Mouse (Mus musculus) neural tube, embryonic 14.5 days (tissue): ENCODE data around the gene Dgcr8. TPM values are rescaled to one million over a fixed set of nuclear protein-coding genes. Genes with fewer than 3 reads are reported as not detected.

Source experiments
- ATAC-seq: fragments of 200-750 bp; cut with Nextera tagmentation; 2 replicates; pipeline ENCODE4 v1.8.0; 2017; ENCODE audit warnings: low read depth, mild to moderate bottlenecking, moderate TSS enrichment, moderate library complexity
- H3K27ac ChIP-seq: fragments of 300-500 bp; sonication (generic); 2 replicates; pipeline ENCODE4 v1.5.1; 2014; ENCODE audit warnings: low read depth, mild to moderate bottlenecking, control low read depth, low read length, moderate library complexity, mixed read lengths
- H3K27me3 ChIP-seq: fragments of 300-500 bp; sonication (generic); 2 replicates; pipeline ENCODE4 v1.6.1; 2014; ENCODE audit warnings: low read length; ENCODE audit not compliant: control insufficient read depth, insufficient read depth
- H3K36me3 ChIP-seq: fragments of 300-500 bp; sonication (generic); 2 replicates; pipeline ENCODE4 v1.6.1; 2014; ENCODE audit warnings: low read length, mixed read lengths; ENCODE audit not compliant: control insufficient read depth, insufficient read depth
- H3K4me1 ChIP-seq: fragments of 300-500 bp; sonication (generic); 2 replicates; pipeline ENCODE4 v1.6.1; 2014; ENCODE audit warnings: low read length; ENCODE audit not compliant: control insufficient read depth, insufficient read depth
- H3K4me2 ChIP-seq: fragments of 300-500 bp; sonication (generic); 2 replicates; pipeline ENCODE4 v1.6.1; 2014; ENCODE audit warnings: mild to moderate bottlenecking, low read depth, low read length, control low read depth
- H3K4me3 ChIP-seq: fragments of 300-500 bp; sonication (generic); 2 replicates; pipeline ENCODE4 v1.5.1; 2014; ENCODE audit warnings: low read depth, low read length, control low read depth, mixed read lengths
- H3K9ac ChIP-seq: fragments of 300-500 bp; sonication (generic); replicated peaks from 2 replicates; pipeline ENCODE4 v1.6.1; 2014; ENCODE audit warnings: low read depth, mild to moderate bottlenecking, control low read depth, low read length, mixed read lengths
- H3K9me3 ChIP-seq: fragments of 300-500 bp; sonication (generic); 2 replicates; pipeline ENCODE4 v1.6.1; 2016; ENCODE audit warnings: low read length; ENCODE audit not compliant: control insufficient read depth
- WGBS: fragments of 180-500 bp; shearing (Covaris S2); extraction: QIAGEN DNeasy Blood & Tissue Kit; methylation state at CpG from one replicate; pipeline ENCODE4 v1.1.7; 2014; 5-methylcytosine and 5-hydroxymethylcytosine counted together
- polyA plus RNA-seq: library from polyadenylated mRNA; unstranded; fragments of >200 nt; fragmentation: Nextera tagmentation; extraction: Ambion mirVana; gene quantifications from 2 replicates; pipeline ENCODE4 v1.2.1, GENCODE M21; 2014

The Dgcr8 gene
- polyA plus RNA-seq, 1 experiment from 2014 or later = 40.8 TPM

DNA sequence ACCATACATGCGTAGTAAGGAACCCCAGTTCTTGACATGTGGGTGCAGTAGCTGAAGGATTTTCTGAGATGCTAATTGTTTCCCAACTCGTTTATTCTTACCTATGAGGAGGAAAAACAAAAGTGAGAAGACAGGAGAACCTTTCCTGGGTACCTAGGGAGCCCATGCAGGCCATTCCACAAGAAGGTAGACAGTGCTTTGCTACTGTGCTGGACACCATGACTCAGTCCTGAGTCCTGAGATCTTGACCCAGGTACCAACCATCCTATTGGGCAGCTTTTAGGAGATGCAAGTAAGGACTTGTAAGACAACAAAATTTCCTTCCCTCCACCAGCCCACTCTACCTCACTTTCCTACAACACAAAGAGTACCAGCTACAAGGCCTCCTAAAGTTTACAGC, 30.8 kb downstream of the Dgcr8 start, which contains the start of gene Gm49776:
TSS of gene Gm49776 (minus strand) at position 101 of the 400 bp plus-strand sequence.
- WGBS = 98% methylated on average over 2 of the region's 2 CpGs
- Histone ChIP-seq H3K4me1 (no peaks in the 10 kb centered on the region), H3K9ac (no peak within 1 kb of the TSS), H3K36me3 (peaks cover 69% of the 10 kb centered on the region), H3K4me2 (no peak within 1 kb of the TSS), H3K27me3 (no peaks in the 10 kb centered on the region), H3K4me3 (no peak within 1 kb of the TSS), H3K9me3 (no peaks in the 10 kb centered on the region), H3K27ac (no peak within 1 kb of the TSS)
- no peak for ATAC-seq

DNA sequence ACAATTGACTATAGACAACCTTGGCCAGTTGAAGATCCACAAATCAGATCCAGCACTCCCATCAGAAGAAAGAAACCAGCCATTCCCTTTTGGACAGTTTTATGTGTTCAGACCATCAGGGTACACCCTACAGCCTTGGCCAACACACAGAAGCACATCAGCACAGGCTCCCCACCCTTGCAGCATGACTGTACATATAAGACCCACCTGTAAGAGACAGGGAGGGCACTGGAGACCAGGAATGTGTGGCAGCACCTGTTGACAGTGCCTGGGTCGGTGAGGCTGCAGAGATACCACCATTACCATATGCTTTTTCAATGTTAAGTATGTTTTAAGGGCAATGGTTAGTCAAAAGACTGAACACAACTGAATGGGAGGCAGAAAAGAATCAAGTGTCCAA, 35.2 kb downstream of the Dgcr8 start:
- Histone ChIP-seq H3K4me2 (no peak overlapping the region), H3K27ac (no peak overlapping the region), H3K4me3 (no peak overlapping the region), H3K4me1 (peaks cover 17% of the 10 kb centered on the region), H3K9me3 (no peaks in the 10 kb centered on the region), H3K9ac (no peak overlapping the region), H3K36me3 (peaks cover 53% of the 10 kb centered on the region), H3K27me3 (no peaks in the 10 kb centered on the region)
- whole genome bisulfite sequencing = 93% methylated on average over 1 of the region's 1 CpGs
- ATAC-seq = no peak

DNA sequence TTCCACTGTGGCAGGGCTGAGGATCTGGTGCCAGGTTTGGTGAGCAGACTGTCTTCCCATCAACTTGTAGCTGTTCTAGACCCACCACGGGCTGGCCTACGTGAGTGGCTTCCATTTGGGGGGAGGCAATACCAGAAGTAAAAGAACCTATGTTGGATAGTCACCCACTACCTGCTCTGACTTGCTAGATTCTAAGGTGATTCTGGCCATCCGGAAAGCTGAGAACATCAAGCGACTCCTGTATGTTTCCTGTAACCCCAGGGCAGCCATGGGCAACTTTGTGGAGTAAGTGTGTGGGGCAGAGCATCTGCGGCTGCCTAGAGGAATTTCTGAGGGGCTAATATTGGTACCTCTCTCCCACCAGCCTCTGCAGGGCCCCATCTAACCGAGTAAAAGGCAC, 36.3 kb downstream of the Dgcr8 start:
- no peak overlapping the region for H3K27ac ChIP-seq
- ATAC-seq = no peak
- H3K4me2 ChIP-seq = no peak overlapping the region
- no peak overlapping the region for H3K4me3 ChIP-seq
- WGBS = 86% methylated on average over 6 of the region's 6 CpGs
- H3K4me1 ChIP-seq = peaks cover 17% of the 10 kb centered on the region
- no peaks in the 10 kb centered on the region for H3K9me3 ChIP-seq
- peaks cover 45% of the 10 kb centered on the region for H3K36me3 ChIP-seq
- H3K27me3 ChIP-seq = no peaks in the 10 kb centered on the region
- H3K9ac ChIP-seq = no peak overlapping the region

DNA sequence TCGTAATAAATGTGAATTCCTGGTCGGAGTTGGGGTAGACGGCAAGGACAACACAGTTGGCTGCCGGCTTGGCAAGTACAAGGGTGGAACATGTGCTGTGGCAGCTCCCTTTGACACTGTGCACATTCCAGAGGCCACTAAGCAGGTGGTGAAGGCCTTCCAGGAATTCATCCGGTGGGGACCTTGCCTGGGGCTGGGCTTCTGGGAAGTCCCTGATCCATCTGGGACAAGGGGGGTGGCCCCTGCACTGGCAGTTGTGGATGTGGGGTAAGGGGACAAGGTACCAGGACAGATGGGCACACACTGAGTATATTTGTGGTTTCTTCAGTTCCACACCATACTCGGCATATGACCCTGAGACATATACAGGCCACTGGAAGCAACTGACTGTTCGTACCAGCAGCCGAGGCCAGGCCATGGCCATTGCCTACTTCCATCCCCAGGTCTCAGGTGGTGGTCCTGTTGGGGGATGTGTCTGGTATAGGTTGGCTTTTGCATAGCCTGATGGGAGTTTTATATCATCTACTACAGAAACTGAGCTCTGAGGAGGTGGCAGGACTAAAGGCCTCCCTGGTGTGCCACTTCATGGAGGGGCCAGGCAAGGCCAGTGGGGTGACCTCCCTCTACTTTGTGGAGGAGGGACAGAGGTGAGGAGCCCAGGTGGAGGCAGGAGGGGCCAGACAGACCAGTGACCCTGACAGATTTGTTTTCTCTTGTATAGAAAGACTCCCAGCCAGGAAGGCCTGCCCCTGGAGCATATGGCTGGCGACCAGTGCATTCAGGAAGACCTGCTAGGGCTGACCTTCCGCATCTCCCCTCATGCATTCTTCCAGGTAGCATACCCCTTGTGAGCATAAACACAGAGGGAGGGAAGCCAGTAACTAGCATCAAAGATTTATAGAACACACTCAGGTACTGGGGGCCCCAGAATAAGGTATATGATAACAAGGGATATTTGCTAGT, 37.9 kb downstream of the Dgcr8 start:
- Histone ChIP-seq H3K27me3 (no peaks in the 10 kb centered on the region), H3K4me2 (peak overlapping the region; percentile 95; the same call in 1 of the 2 replicates), H3K9ac (peak overlapping the region; percentile 16; the same call in 1 of the 2 replicates), H3K27ac (no peak overlapping the region; the same call in 1 of the 2 replicates), H3K4me1 (peaks cover 29% of the 10 kb centered on the region), H3K36me3 (peaks cover 31% of the 10 kb centered on the region), H3K9me3 (no peaks in the 10 kb centered on the region), H3K4me3 (peak overlapping the region; percentile 89; the same call in 1 of the 2 replicates)
- ATAC-seq = no peak
- 71% methylated on average over 10 of the region's 10 CpGs for WGBS

DNA sequence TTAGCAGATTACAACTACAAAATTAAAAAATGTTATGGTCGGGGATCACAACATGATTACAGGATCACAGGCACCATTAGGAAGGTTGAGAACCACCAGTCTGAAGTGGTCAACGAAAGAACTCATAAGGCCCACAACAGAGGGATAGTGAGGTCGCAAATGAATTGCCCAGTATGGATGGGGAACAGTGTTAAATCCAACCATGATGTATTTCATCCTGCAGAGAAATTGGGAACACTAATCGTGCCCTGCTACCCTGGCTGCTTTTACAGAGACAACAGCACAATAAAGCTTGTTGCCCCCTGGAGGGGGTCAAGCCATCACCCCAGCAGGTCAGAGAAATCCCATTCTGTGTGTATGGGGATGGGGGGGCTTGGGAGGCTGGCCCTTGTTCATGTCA, 38.8 kb downstream of the Dgcr8 start:
- Histone ChIP-seq H3K9me3 (no peaks in the 10 kb centered on the region), H3K9ac (0 out of 2 replicates have a peak overlapping the region, but pooled peaks have one; percentile 89), H3K4me1 (peaks cover 29% of the 10 kb centered on the region), H3K36me3 (peaks cover 33% of the 10 kb centered on the region), H3K4me3 (peak overlapping the region; percentile 89; the same call in 1 of the 2 replicates), H3K27ac (no peak overlapping the region), H3K27me3 (no peaks in the 10 kb centered on the region), H3K4me2 (peak overlapping the region; percentile 95)
- ATAC-seq = no peak
- WGBS = 55% methylated on average over 4 of the region's 4 CpGs

DNA sequence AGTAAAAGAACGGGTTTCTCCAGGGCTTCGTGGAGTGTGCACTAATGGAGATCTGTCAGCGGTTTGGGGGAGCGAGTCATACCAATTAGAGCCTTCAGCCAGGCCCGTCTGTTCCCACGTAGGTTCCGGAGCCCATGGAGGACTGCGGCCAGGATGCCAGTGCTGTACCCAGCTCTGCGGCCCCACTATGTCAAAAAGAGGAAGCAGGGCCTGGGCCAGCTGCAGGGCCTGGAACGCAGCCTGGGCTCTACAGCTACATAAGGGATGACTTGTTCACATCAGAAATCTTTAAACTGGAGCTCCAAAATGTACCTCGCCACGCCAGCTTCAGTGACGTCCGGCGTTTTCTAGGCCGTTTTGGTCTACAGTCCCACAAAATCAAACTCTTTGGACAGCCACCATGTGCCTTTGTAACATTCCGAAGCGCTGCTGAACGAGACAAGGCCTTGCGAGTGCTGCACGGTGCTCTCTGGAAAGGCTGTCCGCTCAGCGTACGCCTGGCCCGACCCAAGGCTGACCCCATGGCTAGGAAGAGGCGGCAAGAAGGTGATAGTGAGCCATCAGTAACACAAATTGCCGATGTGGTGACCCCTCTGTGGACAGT, 39.6 kb downstream of the Dgcr8 start:
- peak; percentile 33 for ATAC-seq
- Histone ChIP-seq H3K4me3 (peak overlapping the region; percentile 89), H3K9ac (peak overlapping the region; percentile 89), H3K27me3 (no peaks in the 10 kb centered on the region), H3K4me2 (peak overlapping the region; percentile 95), H3K36me3 (peaks cover 36% of the 10 kb centered on the region), H3K9me3 (no peaks in the 10 kb centered on the region), H3K27ac (peak overlapping the region; percentile 93), H3K4me1 (peaks cover 29% of the 10 kb centered on the region)
- WGBS = 9% methylated on average over 27 of the region's 27 CpGs

DNA sequence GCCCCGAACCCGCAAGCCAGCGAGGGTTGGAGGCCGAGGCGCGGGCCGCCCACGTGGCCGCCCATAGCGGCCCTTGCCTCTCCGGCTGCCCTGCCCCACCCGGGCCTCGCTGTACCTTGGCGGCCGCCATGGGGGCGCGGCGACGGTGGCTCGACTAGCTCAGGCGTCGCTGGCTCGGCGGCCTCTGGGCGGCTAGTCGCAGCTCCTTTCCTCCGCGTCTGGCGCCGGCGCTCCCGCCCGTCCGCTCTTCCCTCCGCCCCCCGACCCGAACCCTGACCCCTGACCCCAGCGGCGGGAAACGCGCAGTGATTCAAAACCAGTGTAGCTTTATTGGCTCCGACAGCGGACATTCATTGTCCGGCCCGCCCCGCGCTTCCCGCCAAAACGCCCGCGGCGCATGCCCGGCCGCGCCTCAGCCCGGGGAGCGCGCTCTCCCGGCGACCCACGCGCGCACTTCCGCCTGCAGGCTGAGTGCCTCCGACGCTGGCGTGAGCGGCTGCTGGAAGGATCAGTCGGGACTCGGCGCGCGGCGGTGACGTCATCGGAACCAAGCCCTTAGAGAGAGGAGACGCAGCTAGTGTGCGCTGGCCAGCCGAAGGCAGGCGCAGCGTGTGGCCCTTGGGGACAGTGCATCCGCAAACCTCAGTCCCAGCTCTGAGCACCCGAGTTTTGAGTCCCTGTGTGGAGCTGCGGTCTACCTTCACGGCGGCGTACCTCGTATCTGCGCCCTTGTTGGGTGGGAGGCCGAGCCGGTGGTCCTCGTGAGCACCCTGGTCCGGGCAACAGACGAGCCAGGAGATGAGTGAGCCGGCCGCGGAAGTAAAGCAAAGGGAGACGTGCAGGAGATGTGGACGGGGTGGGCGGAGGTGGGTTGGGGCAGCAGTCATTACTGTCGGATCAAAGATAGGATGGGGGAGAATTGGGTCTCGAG, 40.3 kb downstream of the Dgcr8 start, which contains the start of the genes Trmt2a and Ranbp1:
TSS of gene Trmt2a (plus strand) at position 247 of the 931 bp plus-strand sequence.
TSS of gene Ranbp1 (minus strand) at position 300 of the 931 bp plus-strand sequence.
- H3K4me1 ChIP-seq = peaks cover 29% of the 10 kb centered on the region
- under 1% methylated on average over 89 of the region's 102 CpGs for WGBS
- peak within 1 kb of the TSS; percentile 93 for H3K27ac ChIP-seq
- H3K9ac ChIP-seq = peak within 1 kb of the TSS; percentile 89
- ATAC-seq = peak; percentile 97
- no peaks in the 10 kb centered on the region for H3K27me3 ChIP-seq
- H3K4me2 ChIP-seq = peak within 1 kb of the TSS; percentile 95
- no peaks in the 10 kb centered on the region for H3K9me3 ChIP-seq
- peaks cover 30% of the 10 kb centered on the region for H3K36me3 ChIP-seq
- H3K4me3 ChIP-seq = peak within 1 kb of the TSS; percentile 89
